Mouse (Mus musculus) thymus, adult 2 months (tissue): ENCODE results near the gene Rpia.

ENCODE experiments used
- CTCF ChIP-seq: fragments of 200-500 bp; IDR thresholded peaks from 2 replicates; pipeline ENCODE4 v1.5.1; 2012; ENCODE audit warnings: mild to moderate bottlenecking, control low read depth, low read length, moderate library complexity, borderline replicate concordance; ENCODE audit not compliant: control insufficient read depth, poor library complexity, insufficient read depth; ENCODE audit errors: extremely low read depth
- POLR2A ChIP-seq: fragments of 200-500 bp; IDR thresholded peaks from 2 replicates; pipeline ENCODE4 v1.6.1; 2012; ENCODE audit warnings: mild to moderate bottlenecking, low read length, control low read depth, moderate library complexity; ENCODE audit not compliant: control insufficient read depth, poor library complexity, insufficient read depth; ENCODE audit errors: extremely low read depth

DNA sequence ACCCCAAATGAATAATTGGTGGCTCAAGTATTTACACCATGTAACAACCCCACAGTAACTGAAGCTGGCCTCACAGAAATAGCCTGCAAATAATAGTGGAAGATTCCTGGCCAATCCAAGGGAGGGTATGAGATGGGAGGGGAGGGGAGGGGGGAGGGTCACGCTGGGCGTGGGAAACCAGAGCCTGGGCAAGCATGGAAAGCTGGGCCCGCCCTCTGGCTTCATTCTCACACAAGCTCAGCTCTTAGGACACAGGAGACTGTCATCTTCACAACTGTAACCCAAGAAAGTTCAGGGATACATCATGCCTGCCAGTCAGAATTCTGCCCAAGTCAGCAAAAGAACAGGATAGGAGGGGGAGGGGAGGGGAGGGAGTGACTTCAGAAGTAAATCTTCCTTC is 6.2 kb downstream of the Rpia start:
- TF ChIP-seq CTCF (no peak), POLR2A (no peak)
